Mouse (Mus musculus) lung, adult 2 months (tissue): ENCODE results near the gene Lgi4.

Experiments
- CTCF ChIP-seq: fragments of 200-500 bp; IDR thresholded peaks from 2 replicates; pipeline ENCODE4 v1.5.1; 2011; ENCODE audit warnings: mild to moderate bottlenecking, low read length, control low read depth; ENCODE audit not compliant: insufficient read depth
- POLR2A ChIP-seq: fragments of 200-500 bp; IDR thresholded peaks from 2 replicates; pipeline ENCODE4 v1.6.1; 2011; ENCODE audit warnings: low read depth, mild to moderate bottlenecking, control low read depth, low read length, borderline replicate concordance; ENCODE audit errors: extremely low read depth

DNA sequence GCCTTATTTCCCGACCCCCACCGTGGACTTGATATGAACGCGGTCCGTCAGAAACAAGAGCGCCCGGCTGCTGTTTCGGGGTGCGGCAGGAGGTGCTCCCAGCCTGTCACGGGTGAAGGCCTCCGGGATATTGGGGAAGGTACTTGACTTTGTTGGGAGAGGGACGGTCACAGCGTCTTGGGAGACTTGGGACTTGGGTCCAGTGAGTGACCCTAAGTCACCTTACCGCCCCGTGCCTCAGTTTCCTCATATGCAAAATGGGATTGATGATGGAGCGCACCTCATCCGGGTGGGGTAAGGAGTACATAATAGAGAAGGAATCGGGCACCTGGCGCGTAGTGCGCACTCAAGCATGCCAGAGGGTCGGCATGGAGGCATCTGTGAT is 6.9 kb upstream of the Lgi4 start:
- no peak for TF ChIP-seq POLR2A
- TF ChIP-seq CTCF, result no peak
